Mouse (Mus musculus): Measurements from ENCODE around the gene Gm49322. TPM values are rescaled to one million over a fixed set of nuclear protein-coding genes. Genes with fewer than 3 reads are reported as not detected.

Gene Gm49322
- polyA plus RNA-seq, 1 experiment from 2014 or later: 2.3 TPM

GRCm38 (mm10) chr10:80566375-80567092 is 39.3 kb upstream of the Gm49322 start:
- peak; percentile 97 for TF ChIP-seq CTCF (IDR thresholded peaks at IDR 0.05; ENCODE audit: low read depth)
- 27% methylated on average over 17 of the region's 17 CpGs for whole genome bisulfite sequencing
- H3K4me1 ChIP-seq (replicated peaks; ENCODE audit: control insufficient read depth, insufficient read depth, low read length): peaks cover 11% of the 10 kb centered on the region; the same call in 1 of the 2 replicates
- H3K27ac ChIP-seq (ENCODE audit: low read depth, low read length): no peak overlapping the region
- ATAC-seq: peak; percentile 29
- H3K9ac ChIP-seq (ENCODE audit: low read depth, low read length): no peak overlapping the region
- H3K4me2 ChIP-seq (replicated peaks; ENCODE audit: low read depth): no peak overlapping the region; the same call in 1 of the 2 replicates
- no peaks in the 10 kb centered on the region for H3K9me3 ChIP-seq (ENCODE audit: control insufficient read depth)
- no peak overlapping the region for H3K4me3 ChIP-seq (ENCODE audit: low read depth, low read length)
- no peaks in the 10 kb centered on the region for H3K27me3 ChIP-seq (replicated peaks; ENCODE audit: control insufficient read depth, insufficient read depth, low read length)
- peaks cover 8% of the 10 kb centered on the region; the same call in 1 of the 2 replicates for H3K36me3 ChIP-seq (ENCODE audit: control insufficient read depth, insufficient read depth)

- H3K9me3 ChIP-seq (ENCODE audit: control insufficient read depth): no peaks in the 10 kb centered on the region
- ATAC-seq: no peak
- no peak overlapping the region for H3K27ac ChIP-seq (ENCODE audit: low read depth, low read length)
- H3K27me3 ChIP-seq (replicated peaks; ENCODE audit: control insufficient read depth, insufficient read depth, low read length): no peaks in the 10 kb centered on the region
- no peak overlapping the region for H3K4me2 ChIP-seq (replicated peaks; ENCODE audit: low read depth)
- TF ChIP-seq CTCF (IDR thresholded peaks at IDR 0.05; ENCODE audit: low read depth): no peak
- H3K4me1 ChIP-seq (replicated peaks; ENCODE audit: control insufficient read depth, insufficient read depth, low read length): peaks cover 17% of the 10 kb centered on the region; the same call in 1 of the 2 replicates
- no peak overlapping the region for H3K9ac ChIP-seq (ENCODE audit: low read depth, low read length)
- no peak overlapping the region for H3K4me3 ChIP-seq (ENCODE audit: low read depth, low read length)
- H3K36me3 ChIP-seq (ENCODE audit: control insufficient read depth, insufficient read depth): peaks cover 8% of the 10 kb centered on the region; the same call in 1 of the 2 replicates
- 94% methylated on average over 29 of the region's 29 CpGs for WGBS
These were observed 36.9 kb upstream of the Gm49322 start for GRCm38 (mm10) chr10:80568876-80569275.

- 21% methylated on average over 10 of the region's 10 CpGs for WGBS
- Histone ChIP-seq H3K4me2 (replicated peaks; ENCODE audit: low read depth) (peak overlapping the region; percentile 53), H3K9ac (ENCODE audit: low read depth, low read length) (0 out of 2 replicates have a peak overlapping the region, but pooled peaks have one; percentile 2), H3K9me3 (ENCODE audit: control insufficient read depth) (no peaks in the 10 kb centered on the region), H3K27ac (ENCODE audit: low read depth, low read length) (no peak overlapping the region), H3K27me3 (replicated peaks; ENCODE audit: control insufficient read depth, insufficient read depth, low read length) (no peaks in the 10 kb centered on the region), H3K4me1 (replicated peaks; ENCODE audit: control insufficient read depth, insufficient read depth, low read length) (peaks cover 17% of the 10 kb centered on the region; the same call in 1 of the 2 replicates), H3K36me3 (ENCODE audit: control insufficient read depth, insufficient read depth) (peaks cover 8% of the 10 kb centered on the region; the same call in 1 of the 2 replicates), H3K4me3 (ENCODE audit: low read depth, low read length) (peak overlapping the region; percentile 6; the same call in 1 of the 2 replicates)
- TF ChIP-seq CTCF (IDR thresholded peaks at IDR 0.05; ENCODE audit: low read depth): no peak
- ATAC-seq: peak; percentile 60
These were observed 36.2 kb upstream of the Gm49322 start for GRCm38 (mm10) chr10:80569664-80570066.

GRCm38 (mm10) chr10:80570419-80570818 is 35.4 kb upstream of the Gm49322 start:
- TF ChIP-seq CTCF (IDR thresholded peaks at IDR 0.05; ENCODE audit: low read depth): no peak
- no peak for ATAC-seq
- no peak overlapping the region for H3K4me3 ChIP-seq (ENCODE audit: low read depth, low read length)
- H3K4me1 ChIP-seq (replicated peaks; ENCODE audit: control insufficient read depth, insufficient read depth, low read length): peaks cover 17% of the 10 kb centered on the region; the same call in 1 of the 2 replicates
- 83% methylated on average over 10 of the region's 10 CpGs for WGBS
- peaks cover 8% of the 10 kb centered on the region; the same call in 1 of the 2 replicates for H3K36me3 ChIP-seq (ENCODE audit: control insufficient read depth, insufficient read depth)
- no peaks in the 10 kb centered on the region for H3K9me3 ChIP-seq (ENCODE audit: control insufficient read depth)
- H3K27me3 ChIP-seq (replicated peaks; ENCODE audit: control insufficient read depth, insufficient read depth, low read length): no peaks in the 10 kb centered on the region
- peak overlapping the region; percentile 53; the same call in 1 of the 2 replicates for H3K4me2 ChIP-seq (replicated peaks; ENCODE audit: low read depth)
- 0 out of 2 replicates have a peak overlapping the region, but pooled peaks have one; percentile 31 for H3K9ac ChIP-seq (ENCODE audit: low read depth, low read length)
- no peak overlapping the region for H3K27ac ChIP-seq (ENCODE audit: low read depth, low read length)

GRCm38 (mm10) chr10:80570871-80571836 is 34.7 kb upstream of the Gm49322 start:
- Histone ChIP-seq H3K27me3 (replicated peaks; ENCODE audit: control insufficient read depth, insufficient read depth, low read length) (no peaks in the 10 kb centered on the region), H3K4me2 (replicated peaks; ENCODE audit: low read depth) (peak overlapping the region; percentile 27; the same call in 1 of the 2 replicates), H3K4me3 (ENCODE audit: low read depth, low read length) (no peak overlapping the region), H3K4me1 (replicated peaks; ENCODE audit: control insufficient read depth, insufficient read depth, low read length) (peaks cover 20% of the 10 kb centered on the region; the same call in 1 of the 2 replicates), H3K36me3 (ENCODE audit: control insufficient read depth, insufficient read depth) (peaks cover 8% of the 10 kb centered on the region; the same call in 1 of the 2 replicates), H3K27ac (ENCODE audit: low read depth, low read length) (no peak overlapping the region), H3K9me3 (ENCODE audit: control insufficient read depth) (no peaks in the 10 kb centered on the region), H3K9ac (ENCODE audit: low read depth, low read length) (peak overlapping the region; percentile 31; the same call in 1 of the 2 replicates)
- 29% methylated on average over 30 of the region's 30 CpGs for WGBS
- peak; percentile 28; the same call in 1 of the 2 replicates for ATAC-seq
- no peak; the same call in 1 of the 2 replicates for TF ChIP-seq CTCF (IDR thresholded peaks at IDR 0.05; ENCODE audit: low read depth)
